Mouse (Mus musculus) left cerebral cortex, postnatal 36 days (tissue): ENCODE measurements around the gene Il31. TPM values are rescaled to one million over a fixed set of nuclear protein-coding genes. Genes with fewer than 3 reads are reported as not detected.
A peak's percentile ranks its signal among the peaks of the same experiment; 100 is the strongest.
"Not testable (repeated sequence)": the region's sequence is repeated elsewhere in the genome, so short reads cannot be mapped to it uniquely, and the experiment has no call there.

Source experiments
- DNase-seq, 2 experiments: peaks; one replicate each; pipeline ENCODE4 v3.0.0; 2021 to 2022; ENCODE audit warnings: low spot score in 2 of 2, mixed read lengths in 1 of 2
- intact Hi-C: fragments of 180-260 bp; cut with DNase I; formaldehyde crosslinking; loops from one replicate; pipeline ENCODE4 v1.15.1; 2025
- total RNA-seq, 2 experiments: library from RNA; stranded (reverse); gene quantifications; 2 replicates each; pipeline ENCODE4 v1.2.3; 2021

Gene Il31
- total RNA-seq: not detected

- intact Hi-C loops: no loop called here
- no peak for DNase-seq
Measured at GRCm38 (mm10) chr5:123489112-123489785, at the start of gene Il31, which contains the start of gene Lrrc43. TSS of gene Il31 (minus strand) at chr5:123489489. TSS of gene Lrrc43 (plus strand) at chr5:123489305.

- intact Hi-C loops: no loop called here
- DNase-seq: no peak
Measured at GRCm38 (mm10) chr5:123533801-123534200, 44.5 kb upstream of the Il31 start.

- intact Hi-C loops: no loop called here
- peak in 1 of 2 experiments; percentile 2 for DNase-seq
Measured at GRCm38 (mm10) chr5:123530056-123530455, 40.8 kb upstream of the Il31 start.

GRCm38 (mm10) chr5:123528641-123529040, 39.4 kb upstream of the Il31 start:
- no peak for DNase-seq
- intact Hi-C loops: loop anchor here (5.0 kb wide), 1 partner anchor 84 kb away; no protein-coding TSS in a partner anchor

GRCm38 (mm10) chr5:123525916-123526495, 36.7 kb upstream of the Il31 start:
- intact Hi-C loops: loop anchor here (5.0 kb wide), 1 partner anchor 86 kb away; no protein-coding TSS in a partner anchor
- DNase-seq: no peak

- intact Hi-C loops: loop anchor here (5.0 kb wide), 1 partner anchor 87 kb away; no protein-coding TSS in a partner anchor
- no peak for DNase-seq
Measured at GRCm38 (mm10) chr5:123525281-123525680, 36.0 kb upstream of the Il31 start, which contains the start of gene Gm49027. TSS of gene Gm49027 (minus strand) at chr5:123525488.

GRCm38 (mm10) chr5:123524393-123524750, 35.1 kb upstream of the Il31 start:
- intact Hi-C loops: no loop called here
- DNase-seq: no peak

- intact Hi-C loops: no loop called here
- DNase-seq: peak; percentile 98
Measured at GRCm38 (mm10) chr5:123523692-123524392, 34.6 kb upstream of the Il31 start, which contains the start of gene Diablo. TSS of gene Diablo (minus strand) at chr5:123524176.

GRCm38 (mm10) chr5:123522166-123522565, 32.9 kb upstream of the Il31 start:
- intact Hi-C loops: no loop called here
- DNase-seq: no peak

GRCm38 (mm10) chr5:123521621-123522020, 32.3 kb upstream of the Il31 start:
- intact Hi-C loops: no loop called here
- DNase-seq: no peak

GRCm38 (mm10) chr5:123520666-123521065, 31.4 kb upstream of the Il31 start:
- DNase-seq: no peak
- intact Hi-C loops: no loop called here

- intact Hi-C loops: no loop called here
- no peak for DNase-seq
Measured at GRCm38 (mm10) chr5:123514871-123515270, 25.6 kb upstream of the Il31 start.

- DNase-seq: no peak
- intact Hi-C loops: no loop called here
Measured at GRCm38 (mm10) chr5:123512102-123512501, 22.8 kb upstream of the Il31 start.

GRCm38 (mm10) chr5:123511426-123511825, 22.1 kb upstream of the Il31 start:
- DNase-seq, intact Hi-C loops: not testable (repeated sequence)

GRCm38 (mm10) chr5:123510160-123510559, 20.9 kb upstream of the Il31 start, which contains the start of gene B3gnt4:
TSS of gene B3gnt4 (plus strand) at chr5:123510460.
- DNase-seq: no peak
- intact Hi-C loops: no loop called here

GRCm38 (mm10) chr5:123508921-123509320, 19.6 kb upstream of the Il31 start:
- intact Hi-C loops: no loop called here
- no peak for DNase-seq

GRCm38 (mm10) chr5:123507936-123508723, 18.8 kb upstream of the Il31 start:
- DNase-seq: peak; percentile 68 to 70
- intact Hi-C loops: no loop called here

- no peak for DNase-seq
- intact Hi-C loops: no loop called here
Measured at GRCm38 (mm10) chr5:123501973-123502372, 12.7 kb upstream of the Il31 start.

- peak in 1 of 2 experiments; percentile 36 for DNase-seq
Measured at GRCm38 (mm10) chr5:123499717-123500116, 10.4 kb upstream of the Il31 start.

More at GRCm38 (mm10) chr5:123499717-123500116, 10.4 kb upstream of the Il31 start:
- intact Hi-C loops: loop anchor here (2.0 to 10.0 kb wide), 3 partner anchors 55 to 245 kb away; partner anchors contain the start of gene Wdr66
